Mouse (Mus musculus) cerebellum, adult 2 months (tissue): Measurements from ENCODE around the gene Ddx23. TPM values are rescaled to one million over a fixed set of nuclear protein-coding genes. Genes with fewer than 3 reads are reported as not detected.

ENCODE experiments used
- DNase-seq, 2 experiments: peaks; one replicate each; pipeline ENCODE4 v3.0.0; 2021
- H3K27ac ChIP-seq: fragments of 200-500 bp; 2 replicates; pipeline ENCODE4 v1.5.1; 2012; ENCODE audit warnings: low read length, control low read depth, inconsistent platforms; ENCODE audit not compliant: insufficient read depth
- H3K27me3 ChIP-seq: fragments of 200-500 bp; 2 replicates; pipeline ENCODE4 v1.6.1; 2012; ENCODE audit warnings: inconsistent platforms, mild to moderate bottlenecking, low read length, moderate library complexity; ENCODE audit not compliant: control insufficient read depth, insufficient read depth
- H3K4me1 ChIP-seq: fragments of 200-500 bp; 2 replicates; pipeline ENCODE4 v1.6.1; 2011; ENCODE audit warnings: low read length; ENCODE audit not compliant: control insufficient read depth, insufficient read depth
- H3K4me3 ChIP-seq: fragments of 200-500 bp; replicated peaks from 2 replicates; pipeline ENCODE3; 2011; ENCODE audit warnings: mild to moderate bottlenecking, low read depth, low read length, control low read depth; ENCODE audit not compliant: insufficient read depth
- CTCF ChIP-seq: fragments of 200-500 bp; IDR thresholded peaks from 2 replicates; pipeline ENCODE4 v1.5.1; 2011; ENCODE audit warnings: low read depth, mild to moderate bottlenecking, control low read depth, low read length, moderate library complexity, borderline replicate concordance; ENCODE audit not compliant: insufficient read depth
- POLR2A ChIP-seq: fragments of 200-500 bp; IDR thresholded peaks from 2 replicates; pipeline ENCODE4 v1.6.1; 2011; ENCODE audit warnings: low read length, control low read depth, borderline replicate concordance; ENCODE audit not compliant: insufficient read depth
- WGBS: fragments of 180-500 bp; shearing (Covaris S2); methylation state at CpG from one replicate; pipeline ENCODE4 v1.1.7; 2018; 5-methylcytosine and 5-hydroxymethylcytosine counted together
- polyA plus RNA-seq: library from polyadenylated mRNA; depleted of rRNA; stranded (reverse); fragments of >200 nt; gene quantifications from 2 replicates; pipeline ENCODE4 v1.2.3, GENCODE M21; 2012

Ddx23 gene
- polyA plus RNA-seq, 1 experiment: 69.4 TPM

DNA sequence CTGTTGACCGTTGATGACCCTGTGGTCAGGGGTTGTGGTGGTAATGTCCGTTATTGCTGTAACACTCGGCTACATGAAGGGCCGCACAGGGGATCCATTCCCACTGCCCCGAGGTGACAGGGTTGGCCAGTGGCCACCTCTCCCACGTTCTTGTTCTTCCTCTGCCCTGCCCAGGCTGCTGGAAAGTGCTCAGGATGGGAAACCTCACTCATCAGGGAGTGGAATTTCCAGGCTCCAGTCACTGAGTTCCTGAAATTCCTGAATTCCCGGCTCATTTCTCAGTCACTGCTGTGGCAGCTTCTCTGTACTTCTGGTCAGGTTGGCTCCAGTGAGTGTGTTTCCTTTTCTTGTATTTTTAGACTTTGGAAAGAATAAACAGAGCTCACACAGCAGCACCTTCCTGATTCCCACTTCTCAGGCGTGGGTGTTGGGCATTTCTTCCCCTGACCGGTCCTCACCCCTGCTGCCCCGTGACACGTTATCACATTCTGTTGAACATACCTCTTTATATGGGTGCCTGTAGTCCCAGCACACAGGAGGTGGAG lies 29.5 kb upstream of the Ddx23 start:
- WGBS: 58% methylated on average over 11 of the region's 11 CpGs
- no peak overlapping the region for H3K4me3 ChIP-seq
- no peak for DNase-seq
- H3K27me3 ChIP-seq: no peaks in the 10 kb centered on the region
- TF ChIP-seq CTCF (no peak), POLR2A (no peak)
- H3K27ac ChIP-seq: no peak overlapping the region
- no peaks in the 10 kb centered on the region for H3K4me1 ChIP-seq

- no peak overlapping the region for H3K27ac ChIP-seq
- WGBS: 60% methylated on average over 7 of the region's 7 CpGs
These were observed 28.9 kb upstream of the Ddx23 start for GRCm38 (mm10) chr15:98691486-98692147.

DNA sequence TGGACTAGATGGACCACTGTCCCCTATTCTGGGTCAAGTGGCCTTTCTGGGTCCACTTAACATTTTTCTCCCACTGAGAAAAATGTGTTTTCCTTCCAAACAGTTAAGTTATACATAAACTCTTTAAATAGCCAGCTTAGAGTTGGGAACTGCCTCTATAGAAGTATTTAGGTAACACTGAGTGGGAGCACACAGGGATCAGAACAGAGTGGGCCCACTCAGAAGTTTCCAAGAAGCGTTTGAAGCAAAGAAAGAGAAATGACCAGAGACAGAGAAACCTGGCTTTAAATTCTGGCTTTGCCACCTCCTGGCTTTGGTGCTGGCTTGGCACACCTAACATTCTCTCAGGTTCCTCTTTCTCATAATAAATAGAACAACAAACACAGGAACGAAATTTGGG lies 27.0 kb upstream of the Ddx23 start:
- no peak for TF ChIP-seq POLR2A
- TF ChIP-seq CTCF: no peak
- 73% methylated on average over 2 of the region's 2 CpGs for WGBS
- no peak for DNase-seq
- Histone ChIP-seq H3K27ac (no peak overlapping the region), H3K27me3 (no peaks in the 10 kb centered on the region), H3K4me3 (no peak overlapping the region), H3K4me1 (no peaks in the 10 kb centered on the region)

More at GRCm38 (mm10) chr15:98691486-98692147, 28.9 kb upstream of the Ddx23 start:
- TF ChIP-seq CTCF (no peak), POLR2A (no peak)
- no peaks in the 10 kb centered on the region for H3K4me1 ChIP-seq
- no peak overlapping the region for H3K4me3 ChIP-seq
- no peaks in the 10 kb centered on the region for H3K27me3 ChIP-seq
- DNase-seq: no peak

DNA sequence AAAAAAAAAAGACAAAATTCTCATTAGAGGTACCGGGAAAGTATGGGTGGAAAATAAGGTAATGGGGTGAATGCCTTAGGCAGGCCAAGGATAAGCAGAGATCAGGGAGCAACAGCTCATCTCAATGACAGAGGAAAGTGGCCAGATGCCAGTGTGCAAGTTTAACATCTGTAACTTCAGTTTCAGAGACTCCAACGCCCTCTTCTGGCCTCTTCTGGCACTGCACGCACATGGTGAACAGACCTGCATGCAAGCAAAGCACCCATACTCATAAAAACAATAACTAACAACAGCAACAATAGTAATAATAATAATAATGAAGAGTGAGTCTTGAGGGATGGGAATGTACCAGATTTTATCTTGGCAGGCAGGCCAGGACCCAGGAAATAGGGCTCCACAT lies 23.2 kb upstream of the Ddx23 start:
- Histone ChIP-seq H3K4me3 (no peak overlapping the region), H3K27me3 (no peaks in the 10 kb centered on the region), H3K27ac (no peak overlapping the region), H3K4me1 (no peaks in the 10 kb centered on the region)
- no peak for TF ChIP-seq POLR2A
- 0 out of 2 replicates have a peak, but pooled peaks have one; percentile 4 for TF ChIP-seq CTCF
- DNase-seq: no peak
- 71% methylated on average over 3 of the region's 3 CpGs for WGBS

DNA sequence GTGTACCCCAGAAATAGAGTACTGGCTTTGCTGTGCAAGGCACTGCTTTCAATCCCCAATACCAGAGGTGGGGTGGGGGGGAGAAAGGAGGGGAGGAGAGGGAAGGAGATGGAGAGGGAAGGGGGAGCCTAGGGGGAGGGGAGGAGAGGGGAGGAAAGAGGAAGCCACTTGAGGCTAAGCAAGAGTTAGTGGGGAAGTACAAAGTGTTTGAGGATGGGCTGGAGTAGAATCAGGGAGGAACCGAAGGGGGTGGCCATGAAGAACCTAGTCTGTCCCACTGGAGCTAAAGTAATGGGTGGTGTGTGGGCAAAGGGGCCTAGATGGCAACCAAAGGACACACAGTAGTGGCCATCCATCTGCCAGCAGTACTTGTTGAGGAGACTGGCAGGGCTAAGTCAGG lies 21.1 kb upstream of the Ddx23 start:
- H3K4me3 ChIP-seq: no peak overlapping the region
- 86% methylated on average over 1 of the region's 1 CpGs for WGBS
- no peak for TF ChIP-seq CTCF
- TF ChIP-seq POLR2A: no peak

GRCm38 (mm10) chr15:98683177-98683576 lies 20.5 kb upstream of the Ddx23 start:
- TF ChIP-seq POLR2A (no peak), CTCF (no peak)
- no peak overlapping the region for H3K4me3 ChIP-seq
- WGBS: 71% methylated on average over 10 of the region's 10 CpGs
- no peaks in the 10 kb centered on the region for H3K27me3 ChIP-seq
- DNase-seq: no peak
- H3K27ac ChIP-seq: no peak overlapping the region
- peaks cover under 1% of the 10 kb centered on the region; the same call in 1 of the 2 replicates for H3K4me1 ChIP-seq

More for the DNA sequence above, 21.1 kb upstream of the Ddx23 start:
- no peaks in the 10 kb centered on the region for H3K4me1 ChIP-seq
- H3K27ac ChIP-seq: no peak overlapping the region
- H3K27me3 ChIP-seq: no peaks in the 10 kb centered on the region
- DNase-seq: no peak

GRCm38 (mm10) chr15:98681633-98682032 lies 18.9 kb upstream of the Ddx23 start:
- Histone ChIP-seq H3K4me3 (no peak overlapping the region), H3K4me1 (peaks cover 4% of the 10 kb centered on the region; the same call in 1 of the 2 replicates), H3K27ac (no peak overlapping the region), H3K27me3 (no peaks in the 10 kb centered on the region)
- no peak for TF ChIP-seq POLR2A
- TF ChIP-seq CTCF: no peak
- WGBS: 88% methylated on average over 7 of the region's 7 CpGs
- DNase-seq: no peak

- Histone ChIP-seq H3K27me3 (no peaks in the 10 kb centered on the region), H3K27ac (no peak overlapping the region), H3K4me1 (peaks cover 4% of the 10 kb centered on the region; the same call in 1 of the 2 replicates), H3K4me3 (no peak overlapping the region)
- DNase-seq: no peak
- WGBS: 92% methylated on average over 8 of the region's 8 CpGs
- TF ChIP-seq CTCF: no peak
- TF ChIP-seq POLR2A: no peak
These were observed 18.0 kb upstream of the Ddx23 start for GRCm38 (mm10) chr15:98680660-98681059.
